Mouse (Mus musculus) embryo, embryonic 9.5 days (tissue): ENCODE results near the gene Pla1a.

Experiments used
- DNase-seq: peaks from one replicate; pipeline ENCODE4 v3.0.0-alpha.2; 2017; ENCODE audit errors: extremely low spot score

Gene Pla1a

GRCm38 (mm10) chr16:38369431-38369830, 63.5 kb downstream of the Pla1a start:
- DNase-seq: no peak

- no peak for DNase-seq
Measured at GRCm38 (mm10) chr16:38369000-38369399, 63.9 kb downstream of the Pla1a start.

GRCm38 (mm10) chr16:38368336-38368735, 64.6 kb downstream of the Pla1a start:
- no peak for DNase-seq

DNA sequence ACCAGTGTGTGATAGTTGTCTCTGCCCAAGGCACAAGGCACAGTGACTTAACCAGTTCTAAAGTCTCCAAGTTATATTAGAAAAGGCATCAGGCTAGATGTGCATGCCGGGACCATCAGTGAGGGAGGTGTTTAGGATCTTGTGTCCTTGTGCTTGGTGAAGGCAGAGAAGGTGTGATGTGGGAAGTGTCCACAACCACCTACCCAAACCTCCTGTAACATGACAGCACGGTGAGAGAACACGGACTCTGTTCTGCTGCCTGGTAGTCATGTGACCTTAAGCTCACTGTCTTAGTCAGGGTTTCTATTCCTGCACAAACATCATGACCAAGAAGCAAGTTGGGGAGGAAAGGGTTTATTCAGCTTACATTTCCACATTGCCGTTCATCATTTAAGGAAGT, 66.7 kb downstream of the Pla1a start:
- no peak for DNase-seq

GRCm38 (mm10) chr16:38365390-38365789, 67.6 kb downstream of the Pla1a start:
- no peak for DNase-seq

GRCm38 (mm10) chr16:38363657-38364056, 69.3 kb downstream of the Pla1a start:
- DNase-seq: no peak

- DNase-seq: no peak
Measured at GRCm38 (mm10) chr16:38363256-38363595, 69.7 kb downstream of the Pla1a start.

DNA sequence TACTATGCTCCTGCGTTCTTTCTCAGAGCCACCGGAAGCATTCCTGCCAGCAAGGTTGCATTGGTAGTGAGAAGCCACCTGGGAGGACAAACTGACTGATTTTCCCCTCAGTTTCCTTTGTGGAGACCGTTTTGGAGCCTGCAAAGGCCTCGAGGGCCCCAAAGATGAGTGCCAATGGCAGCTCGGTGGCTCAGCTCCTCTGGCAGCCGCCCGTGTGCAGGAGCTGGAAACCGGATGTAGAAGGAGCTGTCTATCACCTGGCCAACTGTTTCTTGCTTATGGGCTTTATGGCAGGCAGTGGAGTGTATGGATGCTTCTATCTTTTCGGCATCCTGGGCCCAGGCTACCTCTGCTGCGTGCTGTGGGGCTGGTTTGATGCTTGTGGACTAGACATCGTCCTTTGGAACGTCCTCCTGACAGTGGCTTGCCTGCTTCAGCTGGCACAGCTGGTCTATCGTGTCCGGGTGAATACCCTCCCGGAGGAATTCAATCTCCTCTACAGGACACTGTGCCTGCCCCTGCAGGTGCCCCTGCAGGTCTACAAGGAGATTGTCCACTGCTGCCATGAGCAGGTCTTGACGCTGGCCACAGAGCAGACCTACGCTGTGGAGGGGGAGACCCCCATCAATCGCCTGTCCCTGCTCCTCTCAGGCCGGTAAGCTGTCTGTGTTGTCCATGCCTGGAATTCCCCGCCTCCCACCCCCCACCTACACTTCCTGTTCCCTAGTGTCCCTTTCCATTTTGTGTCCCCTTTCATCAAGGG, 70.3 kb downstream of the Pla1a start:
- DNase-seq: no peak

GRCm38 (mm10) chr16:38361933-38362332, 71.0 kb downstream of the Pla1a start, which contains the start of gene Popdc2:
Popdc2 (plus strand) TSS chr16:38362209.
- DNase-seq: peak; percentile 32

DNA sequence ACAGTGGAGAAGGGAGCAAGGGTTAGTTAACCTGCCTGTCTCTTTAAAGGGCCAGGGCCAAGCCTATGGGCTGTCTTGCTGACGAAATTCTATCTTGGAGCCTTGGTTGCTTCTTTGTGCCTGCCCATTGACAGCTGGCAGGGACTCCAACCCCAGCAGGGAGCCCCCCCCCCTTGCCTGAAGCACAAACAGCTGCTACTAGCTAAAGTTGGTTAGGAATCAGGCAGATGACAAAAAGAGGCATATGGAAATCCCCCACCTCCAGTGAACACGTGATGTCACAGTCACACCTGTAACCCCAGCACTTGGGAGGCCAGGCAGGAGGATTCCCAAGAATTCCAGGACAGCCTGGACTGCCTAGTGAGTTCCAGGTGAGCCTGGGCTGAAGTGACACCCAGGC, 72.6 kb downstream of the Pla1a start:
- no peak for DNase-seq

DNA sequence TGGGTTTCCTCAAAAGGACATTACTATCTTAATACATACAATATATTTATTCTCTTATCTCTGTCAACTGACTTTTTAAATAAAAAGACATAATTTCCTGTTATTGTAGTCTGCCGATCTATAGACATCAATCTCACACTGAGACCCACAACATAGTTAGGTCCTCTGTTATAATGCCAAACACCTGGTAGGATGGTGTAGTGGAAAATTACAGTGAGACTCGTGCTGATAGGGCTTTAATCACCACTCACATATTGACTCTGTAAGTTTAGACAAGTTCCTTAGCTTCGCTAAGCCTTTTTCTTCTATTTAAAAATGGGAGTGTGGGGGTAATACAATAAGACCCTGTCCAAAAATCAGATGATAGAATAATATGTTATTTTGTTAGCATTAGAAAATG, 73.1 kb downstream of the Pla1a start:
- no peak for DNase-seq

DNA sequence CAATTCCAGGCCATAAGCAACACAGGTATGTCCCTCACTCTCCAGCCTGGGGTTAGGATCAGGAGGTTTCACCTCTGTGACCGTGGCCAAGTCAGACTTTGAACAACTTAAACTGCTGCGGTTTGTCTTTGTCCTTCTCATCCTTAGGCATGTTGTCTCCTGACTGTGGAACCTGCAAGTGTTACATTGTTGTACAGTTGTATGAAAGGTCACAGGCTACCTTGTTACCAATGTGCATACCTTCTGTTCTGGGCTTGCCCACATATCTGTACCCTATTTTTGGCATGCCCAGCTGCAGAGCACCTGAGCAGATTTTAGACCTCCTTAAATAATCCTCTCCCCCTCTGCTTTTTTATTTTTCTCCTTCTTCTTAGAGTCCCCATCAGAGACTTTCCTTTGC, 73.7 kb downstream of the Pla1a start:
- DNase-seq: no peak

GRCm38 (mm10) chr16:38358256-38358812, 74.6 kb downstream of the Pla1a start:
- DNase-seq: no peak

DNA sequence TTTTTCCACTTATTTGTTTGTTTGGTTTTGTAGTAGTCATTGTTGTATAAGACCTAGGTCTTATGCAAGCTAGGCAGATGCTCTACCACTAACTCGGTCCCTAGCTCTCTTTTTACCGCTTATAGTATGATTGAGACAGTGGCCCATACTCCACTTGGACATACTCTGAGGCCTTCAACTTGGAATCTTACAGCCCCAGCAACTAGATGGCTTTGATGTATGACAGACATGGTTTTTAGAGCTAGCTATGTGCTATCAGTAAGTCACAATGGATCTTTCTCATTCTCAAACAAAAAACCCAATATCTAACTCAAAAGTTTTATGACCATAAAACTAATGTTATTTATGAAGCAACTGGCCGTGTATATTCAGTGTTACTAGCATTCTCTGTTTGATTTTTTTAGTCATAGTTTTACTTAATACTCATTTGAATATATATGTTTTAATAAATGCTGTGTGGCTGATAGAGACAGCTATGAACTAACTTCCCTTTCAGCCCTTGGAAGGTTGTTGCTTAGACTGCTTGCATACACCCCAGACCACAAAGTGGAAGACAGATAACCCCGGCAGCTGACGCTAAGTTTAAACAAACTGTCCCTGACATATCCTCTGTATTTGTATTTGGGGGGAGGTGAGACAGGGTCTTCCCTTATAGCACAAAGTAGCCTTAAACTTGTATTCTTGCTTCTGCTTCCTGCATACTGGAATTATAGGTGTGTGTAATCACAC, 78.6 kb downstream of the Pla1a start:
- DNase-seq: no peak

GRCm38 (mm10) chr16:38353642-38354041, 79.3 kb downstream of the Pla1a start:
- no peak for DNase-seq

DNA sequence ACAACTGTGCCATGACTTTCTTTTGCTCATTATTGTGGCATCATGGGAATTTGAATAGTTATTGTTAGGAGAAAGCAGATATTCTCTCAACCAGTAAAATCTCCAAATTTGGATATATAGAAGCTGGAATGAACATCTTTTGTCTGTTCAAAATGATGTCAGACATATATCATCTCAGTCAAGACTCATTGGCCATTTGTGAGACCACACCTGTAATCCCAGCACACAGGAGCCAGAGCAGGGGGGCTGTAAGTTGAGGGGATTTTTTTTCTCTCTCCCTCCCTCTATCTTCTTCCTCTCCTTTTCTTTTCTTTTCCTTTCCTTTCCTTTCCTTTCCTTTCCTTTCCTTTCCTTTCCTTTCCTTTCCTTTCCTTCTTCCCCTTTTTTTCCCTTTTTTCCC, 80.1 kb downstream of the Pla1a start:
- no peak for DNase-seq

- no peak for DNase-seq
Measured at GRCm38 (mm10) chr16:38352031-38352430, 80.9 kb downstream of the Pla1a start.

- DNase-seq: no peak
Measured at GRCm38 (mm10) chr16:38350939-38351338, 82.0 kb downstream of the Pla1a start.

DNA sequence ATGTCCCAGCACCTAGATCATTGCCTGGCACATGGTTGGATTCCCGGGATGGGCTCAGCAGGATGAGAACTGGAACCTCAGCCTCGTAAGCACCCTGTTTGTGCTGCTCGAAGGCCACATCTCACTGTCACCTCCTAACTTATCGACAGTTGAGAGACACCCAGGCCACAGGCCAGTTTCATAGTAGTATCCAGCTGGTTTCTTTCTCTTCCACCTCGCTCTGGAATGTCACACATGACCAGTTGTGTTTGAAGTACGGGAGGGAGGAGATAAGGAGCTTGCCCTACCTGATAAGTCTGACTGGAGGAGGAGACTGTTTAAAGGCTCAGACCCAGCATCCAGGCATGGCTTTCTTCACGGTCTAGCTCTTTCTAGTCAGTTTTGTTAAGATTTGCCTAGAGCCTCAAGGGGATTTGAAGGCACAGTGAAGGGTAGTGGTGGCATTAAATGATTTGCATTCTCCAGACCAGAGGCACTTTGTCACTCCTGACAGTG, 82.5 kb downstream of the Pla1a start:
- no peak for DNase-seq

GRCm38 (mm10) chr16:38349881-38350280, 83.1 kb downstream of the Pla1a start:
- no peak for DNase-seq

DNA sequence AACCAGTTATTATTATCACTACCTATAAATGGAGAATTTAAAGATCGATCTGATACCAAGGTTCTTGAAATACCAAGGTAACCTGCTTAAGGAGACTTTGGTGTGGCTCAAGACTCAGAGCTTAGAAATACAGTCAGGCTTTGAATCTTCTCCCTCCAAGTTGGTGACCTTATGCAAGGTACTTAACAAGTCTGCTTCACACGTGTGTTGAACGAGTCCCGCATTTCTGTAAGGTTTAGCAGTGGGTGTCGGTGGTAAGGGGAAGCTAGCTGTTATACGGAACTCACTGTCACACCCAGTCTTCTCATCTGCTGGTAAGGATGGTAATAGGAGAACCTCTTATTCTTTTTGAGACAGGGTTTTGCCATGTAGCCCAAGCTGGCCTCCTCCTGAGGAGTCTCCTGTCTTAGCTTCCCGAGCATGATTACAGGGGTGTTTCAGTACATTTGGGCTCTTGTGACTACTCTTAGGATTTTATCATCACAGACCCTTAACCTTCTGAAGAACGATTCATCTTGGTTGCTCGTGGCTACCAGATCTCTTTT, 84.7 kb downstream of the Pla1a start:
- no peak for DNase-seq

DNA sequence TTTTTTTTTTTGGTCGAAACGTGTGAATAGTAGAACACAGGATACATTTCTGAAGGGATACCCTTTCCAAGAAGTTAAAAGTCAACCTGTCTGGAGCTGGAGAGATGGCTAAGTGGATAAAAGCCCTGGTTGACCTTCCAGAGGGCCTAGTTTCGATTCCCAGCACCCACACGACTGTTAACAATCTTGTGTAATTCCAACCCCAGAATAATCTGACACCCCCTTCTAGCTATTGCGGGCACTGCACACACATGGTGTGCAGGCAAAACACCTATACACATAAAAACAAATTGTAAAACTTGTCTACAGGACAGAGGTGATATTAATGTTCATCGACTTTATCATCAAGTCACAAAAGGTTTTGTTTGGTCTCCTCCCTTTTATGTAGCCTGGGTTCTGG, 85.4 kb downstream of the Pla1a start:
- no peak for DNase-seq
